Mouse (Mus musculus): ENCODE results near the gene Gorasp1. TPM values are rescaled to one million over a fixed set of nuclear protein-coding genes. Genes with fewer than 3 reads are reported as not detected.

The Gorasp1 gene
- total RNA-seq, 2 experiments from 2014 or later = 26.1 to 26.2 TPM

DNA sequence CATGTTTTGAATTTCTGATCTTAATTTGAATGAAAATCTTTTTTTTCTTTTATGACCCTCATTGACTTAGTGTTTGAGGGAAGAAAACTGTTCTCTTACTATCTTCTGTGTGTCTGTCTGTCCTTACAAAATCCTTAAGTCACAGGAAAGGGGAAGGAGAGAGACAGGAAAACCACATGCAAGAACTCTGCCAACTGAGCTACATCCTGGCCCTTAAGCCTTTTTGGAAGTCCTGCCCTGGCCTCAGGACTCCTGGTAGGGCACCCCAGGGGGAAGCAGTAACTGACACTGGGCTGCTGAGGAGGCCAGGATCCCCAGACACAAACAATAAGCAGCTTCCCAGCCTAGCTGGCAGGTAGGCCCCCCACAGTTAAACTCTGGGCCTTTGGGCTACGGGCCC lies 6.0 kb upstream of the Gorasp1 start:
- intact Hi-C loops (cut with DNase I) = no loop called here
- DNase-seq (ENCODE audit: extremely low spot score in 1 of 2, low spot score in 2 of 2) = no peak

DNA sequence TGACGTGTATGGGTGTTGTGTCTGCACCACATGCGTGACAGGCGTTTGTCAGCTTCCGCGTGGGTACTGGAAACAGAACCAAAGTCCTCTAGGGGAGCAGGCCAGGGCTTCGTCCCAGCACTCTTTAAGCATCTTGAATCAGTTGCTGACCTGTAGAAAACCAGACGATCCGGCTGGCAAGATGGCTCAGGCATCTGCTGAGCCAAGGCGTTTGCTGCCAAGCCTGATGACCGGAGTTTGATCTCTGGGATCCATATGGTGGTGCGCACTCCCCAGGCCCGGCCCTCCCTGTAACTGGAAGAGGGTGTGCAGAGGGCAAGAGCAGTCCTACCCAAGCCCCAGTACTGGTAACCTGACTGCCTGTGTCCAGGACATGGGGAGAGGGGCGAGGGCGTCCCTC lies 4.5 kb upstream of the Gorasp1 start:
- intact Hi-C loops (cut with DNase I) = no loop called here
- DNase-seq (ENCODE audit: extremely low spot score in 1 of 2, low spot score in 2 of 2) = no peak

DNA sequence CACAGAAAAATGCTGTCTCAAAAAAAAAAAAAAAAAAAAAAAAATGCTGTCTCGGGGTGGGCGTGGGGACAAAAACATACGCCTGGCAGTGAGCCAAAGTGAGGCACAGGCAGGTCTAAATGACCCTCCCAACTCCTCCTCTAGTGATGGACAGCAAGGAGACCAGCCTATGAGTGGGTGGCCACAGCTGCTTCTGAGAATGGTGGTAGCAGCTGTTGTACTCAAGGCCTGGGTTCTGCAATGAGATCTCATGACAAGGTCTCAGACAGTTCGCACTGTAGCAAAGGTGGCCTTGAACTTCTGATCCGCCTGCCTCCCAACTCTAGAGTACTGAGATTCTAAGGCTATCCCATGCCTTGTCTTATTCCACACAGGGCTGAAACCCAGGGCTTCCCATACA lies 4.0 kb upstream of the Gorasp1 start:
- DNase-seq (ENCODE audit: extremely low spot score in 1 of 2, low spot score in 2 of 2) = no peak
- intact Hi-C loops (cut with DNase I) = no loop called here

DNA sequence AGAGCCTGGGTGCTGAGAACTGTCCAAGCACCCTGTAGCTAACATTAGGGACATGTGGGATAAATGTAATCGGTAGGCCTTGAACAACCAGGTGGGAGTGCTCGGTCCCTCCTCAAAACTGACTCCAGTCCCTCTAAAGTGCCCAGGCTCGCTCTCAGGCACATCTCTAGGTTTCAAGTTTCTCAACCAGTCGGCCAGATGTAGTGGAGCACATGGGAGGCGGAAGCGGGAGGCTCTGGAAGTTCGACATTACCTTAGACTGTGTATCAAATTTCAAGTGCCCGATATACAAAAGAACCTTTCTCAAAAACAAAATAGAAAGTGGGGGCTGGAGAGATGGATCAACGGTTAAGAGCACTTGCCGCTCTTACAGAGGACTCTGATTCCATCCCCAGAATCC lies 2.3 kb upstream of the Gorasp1 start:
- intact Hi-C loops (cut with DNase I) = loop anchor here (5.0 kb wide), 1 partner anchor 43 kb away; the partner anchor contains the start of gene Csrnp1
- no peak for DNase-seq (ENCODE audit: extremely low spot score in 1 of 2, low spot score in 2 of 2)

DNA sequence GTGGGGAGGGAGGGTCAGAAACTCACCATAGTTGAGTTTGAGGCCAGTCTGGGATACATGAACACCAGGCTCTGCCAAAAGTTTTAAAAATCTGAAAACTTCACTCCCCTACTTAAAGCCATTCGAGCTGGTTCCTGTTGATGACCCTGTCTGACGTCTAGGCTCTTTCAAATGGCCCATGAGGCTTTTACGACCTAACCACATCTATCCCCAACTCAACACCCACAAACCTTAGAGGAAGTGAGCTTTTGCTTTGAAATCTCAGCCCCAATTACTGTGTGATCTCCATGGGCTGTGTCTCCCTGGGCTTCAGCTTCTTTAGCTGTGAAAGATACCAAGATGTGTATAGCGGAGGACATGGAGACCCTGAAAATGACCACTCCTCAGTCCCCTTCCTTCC lies 1.1 kb upstream of the Gorasp1 start:
- intact Hi-C loops (cut with DNase I) = loop anchor here (5.0 kb wide), 1 partner anchor 44 kb away; the partner anchor contains the start of gene Csrnp1
- no peak for DNase-seq (ENCODE audit: extremely low spot score in 1 of 2, low spot score in 2 of 2)

DNA sequence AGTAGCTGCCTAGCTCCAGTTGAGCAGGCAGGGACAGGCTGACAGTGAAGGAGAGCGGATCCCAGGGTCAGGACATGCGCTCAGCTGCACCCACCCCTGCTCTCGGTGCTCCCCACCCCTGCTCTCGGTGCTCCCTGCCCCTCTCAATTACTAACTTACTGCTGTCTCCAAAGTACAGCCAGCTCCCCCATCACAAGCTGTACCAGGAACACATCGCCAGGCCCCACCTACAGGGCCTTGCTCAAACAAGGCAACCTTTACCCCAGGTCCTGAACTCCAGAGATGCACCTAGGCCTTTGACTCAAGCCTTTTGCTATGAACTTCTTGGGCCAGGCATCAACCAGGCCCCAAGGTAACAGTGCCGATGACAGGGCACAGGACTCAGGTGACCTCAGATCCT lies 3.7 kb downstream of the Gorasp1 start:
- DNase-seq (ENCODE audit: extremely low spot score in 1 of 2, low spot score in 2 of 2) = no peak
- intact Hi-C loops (cut with DNase I) = no loop called here

DNA sequence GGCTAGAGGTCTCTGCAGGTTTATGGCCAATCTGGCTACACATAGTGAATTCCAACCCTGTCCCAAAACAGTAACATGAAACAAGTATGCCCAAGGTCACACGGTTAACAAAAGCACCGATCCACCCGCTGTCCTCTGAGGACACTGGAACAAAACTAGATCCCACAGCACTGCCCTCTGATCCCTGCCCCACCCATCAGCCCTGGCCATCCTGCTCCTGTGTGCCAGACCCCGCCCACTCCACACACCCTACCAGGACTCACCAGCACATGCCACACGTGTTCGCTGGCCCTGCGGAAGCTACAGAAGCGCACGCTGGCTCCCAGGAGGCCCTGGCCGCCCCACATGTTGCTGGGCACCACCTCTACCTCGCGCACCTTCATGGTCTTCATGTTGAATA lies 5.0 kb downstream of the Gorasp1 start:
- intact Hi-C loops (cut with DNase I) = no loop called here

DNA sequence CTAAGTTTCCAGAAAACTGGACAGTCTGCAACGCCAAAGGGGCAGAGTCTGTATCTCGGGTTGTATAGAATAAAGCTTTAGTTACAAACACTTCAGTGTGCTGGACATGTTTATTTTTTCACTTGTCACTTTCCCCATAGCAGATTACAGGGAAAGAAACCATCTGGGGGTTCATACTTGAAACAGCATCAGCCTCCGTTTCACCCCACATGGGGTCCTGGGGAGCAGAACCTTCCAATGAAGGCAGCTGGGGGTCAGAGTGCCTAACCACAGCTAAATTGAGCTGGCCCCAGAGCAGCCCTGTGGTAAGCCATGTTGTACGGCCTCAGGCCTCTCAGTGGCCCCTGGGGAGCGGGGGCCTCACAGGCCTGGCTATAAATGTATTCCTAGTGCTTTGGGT lies 10.9 kb downstream of the Gorasp1 start:
- intact Hi-C loops (cut with DNase I) = no loop called here

More for the DNA sequence above, 5.0 kb downstream of the Gorasp1 start:
- DNase-seq (ENCODE audit: extremely low spot score in 1 of 2, low spot score in 2 of 2) = peak in 1 of 2 experiments; percentile 40

DNA sequence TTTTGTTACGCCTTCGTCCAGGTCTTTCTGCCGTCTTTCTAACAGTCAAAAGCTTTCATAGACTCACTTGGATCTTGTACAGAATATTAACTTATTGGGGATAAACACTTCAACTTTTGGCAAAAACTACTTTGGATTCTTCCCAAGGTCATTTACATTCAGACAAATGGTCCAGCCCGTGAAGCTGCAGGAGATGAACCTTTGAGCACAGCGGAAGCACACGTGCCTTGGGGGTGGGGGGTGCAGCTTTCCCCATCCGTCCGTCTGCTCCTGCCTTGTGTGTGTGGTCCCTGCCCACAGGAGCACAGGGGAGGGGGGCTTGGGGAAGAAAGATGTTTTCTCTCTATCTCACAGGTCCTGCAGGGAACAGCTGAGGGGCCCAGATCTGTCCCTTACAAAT lies 11.6 kb downstream of the Gorasp1 start:
- intact Hi-C loops (cut with DNase I) = no loop called here
- DNase-seq (ENCODE audit: extremely low spot score in 1 of 2, low spot score in 2 of 2) = no peak

More for the DNA sequence above, 10.9 kb downstream of the Gorasp1 start:
- DNase-seq (ENCODE audit: extremely low spot score in 1 of 2, low spot score in 2 of 2) = no peak

DNA sequence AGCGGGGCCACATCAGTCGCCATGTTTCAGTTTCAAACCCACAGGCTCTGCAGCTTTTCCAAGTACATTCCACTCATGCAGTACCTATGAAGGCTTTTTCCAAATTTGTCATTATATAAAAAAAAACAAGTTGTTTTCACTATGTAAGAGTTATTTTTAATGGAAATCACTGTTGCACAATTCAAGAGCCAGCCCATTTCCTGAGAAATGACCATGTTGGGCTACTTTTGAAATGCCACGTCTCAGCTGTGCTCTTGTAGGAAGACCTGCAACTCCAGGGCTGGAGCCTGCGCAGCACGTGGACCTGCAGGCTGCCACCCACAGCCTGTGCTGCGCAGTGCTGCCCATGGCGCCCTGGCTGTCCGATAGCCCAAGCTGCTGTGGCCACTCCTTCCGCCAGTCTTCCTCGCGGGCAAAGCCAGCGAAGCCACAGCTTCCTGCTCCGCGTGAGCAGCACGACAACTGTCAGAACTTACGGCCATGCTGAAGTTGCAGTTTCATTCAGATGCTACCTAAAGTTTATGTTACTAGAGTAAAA lies 12.2 kb downstream of the Gorasp1 start:
- peak in 1 of 2 experiments; percentile 36 for DNase-seq (ENCODE audit: extremely low spot score in 1 of 2, low spot score in 2 of 2)

DNA sequence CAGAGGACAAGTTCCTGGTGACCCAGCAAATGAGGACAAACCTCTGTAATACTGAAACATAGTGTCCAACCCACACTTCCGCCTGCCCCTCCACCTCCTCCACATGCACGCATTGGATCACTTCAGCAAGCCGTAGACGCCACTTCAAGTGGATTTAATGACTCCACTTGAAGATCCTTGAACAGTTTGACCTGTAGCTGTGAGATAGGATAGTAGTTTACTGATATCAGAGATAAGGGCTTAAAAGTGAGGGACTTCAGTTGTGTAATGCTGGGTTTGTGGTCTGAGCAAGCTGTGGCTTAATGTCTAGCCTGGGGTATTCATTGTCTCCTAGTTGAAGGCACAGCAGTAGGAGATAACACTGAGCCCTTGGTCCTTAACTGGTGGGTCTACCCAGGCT lies 13.9 kb downstream of the Gorasp1 start:
- DNase-seq (ENCODE audit: extremely low spot score in 1 of 2, low spot score in 2 of 2) = no peak
- intact Hi-C loops (cut with DNase I) = no loop called here

More for the DNA sequence above, 12.2 kb downstream of the Gorasp1 start:
- intact Hi-C loops (cut with DNase I) = no loop called here

DNA sequence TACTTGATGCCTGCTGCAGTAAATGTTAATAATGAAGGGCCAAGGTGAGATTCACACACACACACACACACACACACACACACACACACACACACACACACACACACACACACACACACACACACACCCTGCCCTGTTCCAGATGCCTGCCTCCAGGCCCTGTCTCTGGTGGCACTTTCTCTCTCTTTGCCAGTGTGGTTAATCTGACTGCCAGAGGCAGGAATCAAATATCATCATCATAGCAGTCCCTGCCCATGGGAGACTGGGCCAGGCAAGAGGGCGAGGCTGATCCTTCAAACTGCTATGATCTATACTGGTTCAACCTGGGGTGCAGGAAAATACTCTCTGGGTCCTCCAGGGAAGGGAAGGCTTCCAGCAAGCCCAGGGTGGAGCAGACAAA lies 17.5 kb downstream of the Gorasp1 start:
- intact Hi-C loops (cut with DNase I) = no loop called here

DNA sequence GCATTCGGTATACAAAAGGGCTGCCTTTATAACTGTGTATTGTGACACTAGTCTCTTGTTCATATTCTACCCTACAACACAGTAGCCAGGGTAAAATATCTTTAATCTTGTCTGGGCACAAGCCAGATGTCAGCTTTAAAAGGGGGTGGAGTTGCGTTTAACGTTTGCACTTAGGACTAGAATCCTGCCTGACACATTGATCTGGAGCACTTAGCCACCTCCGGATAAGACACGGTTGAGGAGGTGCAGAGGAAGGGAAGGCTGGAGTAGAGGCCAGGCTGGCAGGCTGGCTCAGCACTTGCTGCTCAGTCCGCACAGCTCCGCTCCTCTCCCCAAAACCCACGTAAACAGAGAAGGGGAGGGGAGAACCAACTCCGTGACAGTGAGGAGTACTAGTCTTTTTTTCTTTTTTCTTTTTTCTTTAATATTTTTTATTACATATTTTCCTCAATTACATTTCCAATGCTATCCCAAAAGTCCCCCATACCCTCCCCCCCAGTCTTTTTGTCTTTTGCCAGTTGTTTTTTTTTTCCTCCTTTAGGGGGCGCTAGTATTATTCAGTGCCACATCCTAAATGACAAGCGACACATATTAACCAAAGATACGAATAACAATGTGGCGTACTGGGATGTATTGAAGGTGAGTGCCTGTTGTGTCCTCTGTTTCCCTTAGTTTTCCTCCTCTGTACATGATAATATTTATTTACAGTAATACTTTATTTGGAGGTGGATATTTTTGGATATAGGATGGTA lies 24.1 kb downstream of the Gorasp1 start:
- intact Hi-C loops (cut with DNase I) = no loop called here
- no peak for DNase-seq (ENCODE audit: extremely low spot score in 1 of 2, low spot score in 2 of 2)

More for the DNA sequence above, 17.5 kb downstream of the Gorasp1 start:
- no peak for DNase-seq (ENCODE audit: extremely low spot score in 1 of 2, low spot score in 2 of 2)

DNA sequence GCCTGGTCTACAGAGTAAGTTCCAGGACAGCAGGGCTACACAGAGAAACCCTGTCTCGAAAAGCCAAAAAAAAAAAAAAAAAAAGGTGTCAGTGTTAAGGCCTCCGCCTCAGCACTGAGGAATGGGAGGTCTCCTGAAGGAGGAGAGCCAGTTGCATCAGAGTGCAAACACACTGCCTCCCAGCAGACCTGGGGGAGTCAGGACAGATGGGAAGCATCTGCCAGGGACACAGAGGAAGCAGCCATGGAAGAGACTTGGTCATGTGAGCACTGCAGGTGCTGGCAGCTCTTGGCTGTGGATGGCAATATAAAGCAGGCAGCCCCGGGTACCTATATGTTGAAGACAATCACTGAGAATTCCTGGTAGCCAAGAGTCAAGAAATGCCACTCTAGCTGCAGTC lies 27.4 kb downstream of the Gorasp1 start:
- intact Hi-C loops (cut with DNase I) = loop anchor here (5.0 kb wide), 1 partner anchor 458 kb away; no protein-coding TSS in a partner anchor
- DNase-seq (ENCODE audit: extremely low spot score in 1 of 2, low spot score in 2 of 2) = no peak

DNA sequence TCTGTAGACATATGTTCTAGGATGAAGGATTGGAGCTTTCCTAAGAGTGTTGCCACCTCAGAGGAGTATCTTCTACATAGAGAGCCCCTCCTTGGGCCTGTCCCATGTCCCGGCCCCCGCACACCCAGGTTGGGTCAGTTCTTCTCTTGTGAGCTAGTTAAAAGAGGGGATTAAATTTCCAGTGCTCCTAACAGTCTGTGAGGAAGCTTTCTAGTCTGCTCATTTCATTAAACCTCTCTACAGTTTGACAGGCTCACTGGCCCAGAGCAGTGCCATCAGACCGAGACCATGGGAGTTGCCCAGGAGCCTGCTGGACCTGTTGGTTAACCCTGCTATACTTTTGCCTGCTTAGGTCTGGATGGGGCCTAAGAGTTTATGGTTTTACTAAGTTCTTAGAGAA lies 28.7 kb downstream of the Gorasp1 start:
- intact Hi-C loops (cut with DNase I) = loop anchor here (5.0 kb wide), 1 partner anchor 456 kb away; no protein-coding TSS in a partner anchor
- DNase-seq (ENCODE audit: extremely low spot score in 1 of 2, low spot score in 2 of 2) = no peak

DNA sequence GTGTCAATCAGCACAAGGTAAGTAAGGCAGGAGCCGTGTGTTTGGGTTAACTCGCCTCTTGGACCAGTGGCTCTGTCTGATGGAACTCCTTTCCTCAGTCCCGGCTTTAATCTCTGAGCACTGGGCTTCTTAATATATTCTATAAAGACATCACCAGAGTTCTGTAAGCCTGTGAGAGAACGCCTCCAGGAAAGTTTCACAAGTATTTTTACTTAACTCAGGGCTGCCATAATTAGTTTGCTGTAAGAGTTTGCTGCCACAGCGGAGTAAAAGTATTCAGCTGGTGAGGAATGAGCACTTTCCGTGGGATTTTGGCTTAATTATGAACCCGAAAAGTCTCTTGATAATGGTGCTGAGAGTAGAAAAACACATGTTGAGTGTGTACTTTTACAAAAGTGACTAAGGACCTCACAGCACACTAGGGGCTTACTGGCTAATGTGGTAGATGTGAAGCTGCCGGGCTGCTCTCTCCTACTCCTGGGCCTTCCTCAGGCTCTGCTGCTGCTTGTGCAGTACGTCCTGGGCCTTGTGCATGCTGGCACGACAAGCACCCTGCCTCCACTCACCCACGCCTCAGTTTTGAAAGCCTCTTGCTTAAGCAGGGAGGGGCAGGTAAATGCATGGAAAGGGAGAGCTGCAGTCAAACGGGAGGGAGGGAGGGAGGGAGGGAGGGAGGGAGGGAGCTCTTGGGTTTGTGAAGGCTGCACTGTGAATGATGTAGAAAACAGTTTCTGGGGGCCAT lies 34.8 kb downstream of the Gorasp1 start:
- no peak for DNase-seq (ENCODE audit: extremely low spot score in 1 of 2, low spot score in 2 of 2)
- intact Hi-C loops (cut with DNase I) = no loop called here

DNA sequence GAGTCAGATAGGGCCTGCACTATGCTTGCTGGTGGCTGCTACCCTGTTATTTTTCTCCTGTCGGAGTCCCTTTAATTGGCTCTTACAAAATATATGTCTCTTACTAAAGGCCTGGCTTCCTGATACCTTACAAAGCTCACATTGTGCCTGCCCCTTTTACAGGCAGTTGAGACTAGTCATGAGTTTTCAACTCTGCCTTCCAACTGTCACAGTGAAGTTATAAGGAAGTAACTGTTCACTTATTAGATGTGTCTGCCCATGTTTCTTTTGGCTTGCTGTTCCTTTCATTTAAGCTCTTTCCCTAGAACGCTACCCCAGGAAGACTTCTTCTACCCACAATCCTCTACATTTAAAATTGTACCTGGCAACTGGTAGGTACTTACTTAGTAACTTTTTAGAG lies 37.9 kb downstream of the Gorasp1 start:
- no peak for DNase-seq (ENCODE audit: extremely low spot score in 1 of 2, low spot score in 2 of 2)
- intact Hi-C loops (cut with DNase I) = loop anchor here (10.0 kb wide), 1 partner anchor 255 kb away; no protein-coding TSS in a partner anchor

DNA sequence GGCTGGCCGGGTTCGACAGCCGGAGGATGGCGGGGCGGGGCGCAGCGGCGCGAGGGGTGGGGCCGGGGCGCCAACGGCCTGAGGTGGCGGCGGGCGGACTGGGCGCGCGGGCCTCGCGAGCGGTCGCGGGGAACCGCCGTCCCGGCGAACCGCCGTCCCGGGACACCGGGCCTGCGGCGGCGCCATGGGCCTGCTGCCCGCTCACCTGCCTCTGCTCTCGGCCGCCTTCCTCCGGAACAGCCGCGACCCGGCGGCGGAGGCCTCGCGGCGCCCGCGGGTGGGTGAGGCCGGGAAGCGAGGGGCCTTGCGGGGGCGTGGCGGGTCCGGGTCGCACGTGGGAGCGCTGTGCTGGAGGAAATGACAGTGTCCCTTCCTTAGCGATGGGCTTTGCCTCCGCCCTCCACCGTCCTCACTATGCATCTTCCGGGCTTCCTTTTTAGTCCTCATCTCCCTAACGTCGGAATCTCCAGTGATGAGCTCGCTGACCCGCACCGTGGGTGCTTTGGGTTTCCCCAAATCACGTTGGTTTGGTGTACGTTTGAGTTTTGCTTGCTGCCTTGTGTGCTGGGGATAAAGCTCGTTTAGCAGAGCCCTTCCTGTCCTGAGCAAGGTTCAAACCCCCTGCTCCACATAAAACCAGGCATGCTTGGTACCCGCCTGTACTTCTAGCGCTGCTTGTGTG lies 42.2 kb downstream of the Gorasp1 start:
- peak; percentile 19 to 75 for DNase-seq (ENCODE audit: extremely low spot score in 1 of 2, low spot score in 2 of 2)
- intact Hi-C loops (cut with DNase I) = loop anchor here (10.0 kb wide), 1 partner anchor 250 kb away; no protein-coding TSS in a partner anchor
